Mouse (Mus musculus): ENCODE data around the gene Kif26b. TPM values are rescaled to one million over a fixed set of nuclear protein-coding genes. Genes with fewer than 3 reads are reported as not detected.

The Kif26b gene
- polyA plus RNA-seq, 1 experiment: 0.85 TPM

DNA sequence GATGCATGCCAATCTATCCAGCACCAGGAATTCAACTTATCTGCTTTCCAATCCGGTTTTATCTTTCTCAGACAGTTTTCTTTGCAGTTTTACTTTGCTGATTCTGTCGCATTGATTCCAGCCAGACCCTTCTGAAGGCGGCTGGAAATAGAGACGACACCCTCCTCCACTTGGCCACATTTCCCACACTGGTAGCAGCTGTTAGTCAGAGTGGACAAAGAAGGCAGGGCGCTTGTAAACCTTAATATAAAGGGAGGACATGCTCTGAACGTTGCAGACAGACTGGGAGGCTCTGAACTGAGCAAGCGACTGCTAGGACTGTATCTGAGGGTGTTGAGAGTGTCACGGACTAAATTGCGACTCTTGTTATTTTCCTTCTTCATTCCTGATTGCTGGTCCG, 11.3 kb downstream of the Kif26b start:
- no peak for DNase-seq (ENCODE audit: low read depth)

DNA sequence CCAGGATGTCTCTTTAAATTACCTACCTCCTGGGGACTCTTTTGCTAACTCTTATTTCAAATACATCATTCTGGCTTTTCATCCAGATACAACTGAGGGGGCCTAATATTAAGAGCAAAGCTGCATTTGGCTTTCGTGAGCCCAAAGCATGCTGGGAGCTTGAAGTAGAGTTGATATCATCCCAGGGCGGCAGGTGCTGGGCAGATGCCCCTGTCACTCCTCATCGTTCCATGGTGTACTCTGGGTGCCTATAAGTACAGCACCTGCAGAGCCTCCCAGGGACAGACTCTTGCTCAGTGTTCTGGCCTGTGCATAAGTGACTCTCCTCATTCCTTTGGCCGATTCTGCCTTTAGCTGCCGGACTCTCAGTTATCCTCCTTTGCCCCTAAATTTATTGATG, 13.5 kb downstream of the Kif26b start:
- no peak for DNase-seq (ENCODE audit: low read depth)

DNA sequence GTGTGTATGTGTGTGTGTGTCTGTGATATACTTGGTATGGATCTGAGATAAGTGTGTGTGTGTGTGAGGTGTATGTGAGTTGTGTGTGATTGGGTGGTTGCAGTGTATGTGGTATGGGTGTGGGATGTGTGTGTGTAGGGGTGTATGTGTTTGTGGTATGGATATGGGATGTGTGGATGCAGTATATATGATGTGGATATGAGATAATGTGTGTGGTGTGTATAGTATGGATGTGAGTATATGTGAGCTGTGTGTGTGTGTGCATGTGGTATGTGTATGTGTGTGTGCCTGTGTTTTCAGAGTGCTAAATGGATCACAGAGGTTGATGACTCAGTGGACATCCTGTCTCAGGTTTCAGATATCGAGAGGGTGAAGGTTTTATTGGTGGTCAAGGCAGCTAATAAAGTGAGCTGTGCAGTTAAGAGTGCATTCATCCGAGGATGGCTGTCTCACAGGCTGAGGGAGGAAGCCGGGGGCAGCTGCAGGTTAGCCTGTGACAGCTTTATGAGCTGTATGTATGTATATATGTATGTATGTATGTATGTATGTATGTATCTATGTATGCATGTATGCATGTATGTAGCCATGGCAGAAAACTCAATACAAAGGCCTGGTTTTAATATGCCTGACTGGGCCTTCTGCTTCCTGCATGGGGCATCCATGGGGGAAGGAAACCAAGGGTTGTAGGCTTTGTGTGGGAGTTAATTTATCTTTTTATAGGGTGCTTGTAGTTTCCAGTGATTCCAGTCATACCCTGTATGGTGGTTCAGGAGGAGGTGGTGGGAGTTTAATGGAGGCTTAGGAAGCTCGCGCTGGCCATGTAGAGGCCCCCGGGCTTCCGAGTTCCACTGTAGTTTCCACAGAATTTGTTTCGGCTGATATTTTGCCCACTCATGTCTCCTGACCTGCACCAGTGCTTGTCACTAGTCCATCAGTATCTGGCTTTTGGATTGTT, 14.3 kb downstream of the Kif26b start:
- DNase-seq (ENCODE audit: low read depth): no peak

DNA sequence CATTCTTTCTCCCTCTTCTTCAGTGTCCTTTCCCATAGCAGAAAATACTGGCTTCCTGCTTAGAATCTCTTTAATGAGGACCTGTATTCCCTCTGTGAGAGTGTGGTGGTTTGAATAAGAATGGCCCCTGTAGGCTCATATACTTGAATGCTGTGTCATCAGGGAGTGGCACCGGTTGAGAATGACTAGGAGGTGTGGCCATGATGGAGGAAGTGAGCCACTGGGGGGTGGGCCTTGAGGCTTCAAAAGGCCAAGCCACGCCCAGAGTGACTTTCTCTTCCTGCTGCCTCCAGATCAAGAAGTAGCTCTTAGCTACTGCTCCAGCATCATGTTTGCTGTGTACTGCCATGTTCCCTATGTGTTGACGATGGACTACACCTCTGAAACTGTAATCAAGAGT, 15.7 kb downstream of the Kif26b start:
- no peak for DNase-seq (ENCODE audit: low read depth)

DNA sequence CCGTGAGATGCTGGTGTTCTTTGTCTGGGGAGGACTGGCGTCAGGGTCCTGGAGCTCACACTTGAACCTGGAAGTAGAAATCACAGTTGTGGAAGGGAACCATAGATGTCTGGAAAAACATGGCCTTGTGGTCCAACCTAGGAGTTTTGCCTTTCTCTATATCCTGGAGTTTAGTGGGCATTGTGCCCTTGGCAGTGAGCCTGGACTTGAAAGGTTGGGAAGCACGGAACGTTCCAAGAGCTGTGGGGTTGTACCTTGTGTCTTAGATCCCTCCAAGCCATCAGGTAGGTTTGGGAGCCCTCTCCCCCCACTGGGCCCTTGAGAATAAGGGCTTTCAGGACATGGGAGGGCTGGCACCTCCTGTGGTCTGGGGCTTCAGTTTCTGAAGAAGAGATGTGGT, 20.7 kb downstream of the Kif26b start:
- no peak for DNase-seq (ENCODE audit: low read depth)

DNA sequence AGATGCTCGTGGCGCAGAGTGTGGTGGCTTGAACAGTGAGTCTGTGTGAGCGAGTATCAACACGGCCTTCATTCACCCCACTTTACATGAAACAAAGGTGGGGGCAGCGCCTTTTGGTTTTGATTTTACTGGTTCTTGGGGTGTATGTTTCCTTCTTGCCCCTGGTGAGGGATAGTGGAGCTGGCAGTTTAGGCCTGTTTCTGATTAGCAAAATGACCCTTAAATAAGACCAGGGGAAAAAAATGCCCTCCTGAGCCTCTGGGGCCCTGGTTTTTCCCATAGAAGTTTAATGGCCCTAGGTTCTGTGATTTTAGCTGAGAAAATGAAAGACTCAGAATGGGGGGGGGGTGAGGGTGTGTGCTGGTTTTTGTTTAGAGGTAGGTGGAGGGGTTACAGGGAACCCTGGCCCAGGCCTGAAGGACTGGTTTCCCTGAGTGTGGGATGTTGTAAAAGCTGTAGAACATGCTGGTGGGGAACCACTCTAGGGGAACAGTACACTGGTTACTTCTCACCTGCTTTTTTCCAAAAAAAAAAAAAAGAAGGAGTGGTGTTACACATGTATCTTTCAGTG, 21.6 kb downstream of the Kif26b start:
- DNase-seq (ENCODE audit: low read depth): no peak

DNA sequence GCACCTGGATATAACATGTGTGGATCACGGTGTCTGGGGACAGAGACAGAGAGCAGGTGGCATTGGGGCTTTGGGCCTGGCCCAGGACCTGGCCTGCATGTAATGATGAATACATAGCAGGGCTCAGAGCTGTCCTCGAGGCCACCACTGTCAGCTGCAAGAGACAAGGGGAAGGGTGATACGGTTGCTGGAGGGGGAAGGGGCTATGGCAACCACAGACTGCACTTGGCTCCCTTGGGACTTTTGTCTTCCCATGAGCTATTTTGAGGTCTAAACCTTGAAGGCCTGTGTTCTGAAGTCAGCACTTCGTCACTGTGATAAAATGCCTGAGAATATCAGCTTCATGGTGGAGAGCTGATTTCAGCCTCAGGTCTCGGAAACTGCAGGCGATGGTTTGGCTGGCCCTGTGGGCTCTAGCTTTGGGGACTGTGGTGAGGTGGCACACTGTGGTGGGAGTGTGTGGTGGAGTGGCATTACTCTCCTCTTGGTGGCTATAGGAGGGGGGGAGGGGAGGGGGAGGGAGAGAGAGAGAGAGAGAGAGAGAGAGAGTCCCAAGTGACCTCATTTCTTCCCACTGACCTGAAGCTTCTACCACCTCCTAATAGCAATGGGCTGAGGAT, 23.5 kb downstream of the Kif26b start:
- no peak for DNase-seq (ENCODE audit: low read depth)

DNA sequence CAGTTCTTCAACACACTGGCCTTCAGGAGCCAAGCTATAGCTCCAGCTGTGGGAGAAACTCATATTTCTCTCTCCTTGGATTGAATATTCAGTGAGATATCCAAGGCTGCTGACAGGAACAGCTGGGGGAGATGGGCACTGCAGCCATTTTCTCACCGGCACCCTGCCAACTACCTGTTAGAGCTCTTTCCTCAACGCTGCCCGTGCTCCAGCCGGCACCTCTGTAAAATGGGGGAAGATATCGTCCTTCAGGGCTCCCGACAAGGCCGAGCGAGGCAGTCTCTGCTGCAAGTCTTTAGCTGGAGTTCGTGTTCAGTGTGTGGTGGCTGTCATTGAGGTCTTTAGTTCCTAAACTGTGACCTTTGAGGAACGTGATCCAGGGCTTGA, 24.0 kb downstream of the Kif26b start:
- no peak for DNase-seq (ENCODE audit: low read depth)

DNA sequence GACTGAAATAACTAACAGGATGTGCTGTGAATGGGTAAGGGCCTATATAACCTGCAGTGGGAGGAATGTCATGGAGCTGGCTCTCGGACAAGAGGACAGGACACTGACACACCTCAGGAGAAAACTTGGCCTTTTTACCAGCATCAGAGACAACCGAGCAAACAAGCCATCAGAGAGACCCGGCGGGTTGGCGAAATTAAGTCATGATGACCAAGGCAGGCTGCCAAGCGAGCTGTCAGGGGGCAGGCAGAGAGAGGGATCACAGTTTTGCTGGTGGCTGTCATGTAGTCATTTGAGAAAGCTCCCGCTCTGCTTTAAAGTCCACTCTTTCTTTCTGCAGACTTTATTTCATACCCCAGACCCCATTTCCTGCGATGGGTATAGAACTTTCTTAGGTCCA, 27.3 kb downstream of the Kif26b start:
- DNase-seq (ENCODE audit: low read depth): no peak

DNA sequence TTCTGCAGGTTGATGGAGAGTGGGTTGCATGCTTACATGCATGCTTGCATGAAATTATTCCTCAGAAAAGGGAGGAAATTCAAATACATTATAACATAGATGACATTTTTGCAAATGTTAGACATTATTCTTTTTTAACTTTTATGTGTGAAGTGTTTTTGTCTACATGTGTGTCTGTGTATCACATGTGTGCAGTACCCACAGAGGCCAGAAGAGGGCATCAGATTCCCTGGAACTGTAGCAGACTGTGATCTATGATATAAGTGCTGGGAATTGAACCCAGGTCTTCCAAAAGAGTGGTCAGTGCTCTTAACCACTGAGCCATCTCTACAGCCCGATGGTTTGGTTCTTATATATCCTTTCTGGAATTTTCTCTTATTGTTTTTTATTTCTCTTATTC, 31.1 kb downstream of the Kif26b start:
- DNase-seq (ENCODE audit: low read depth): no peak

DNA sequence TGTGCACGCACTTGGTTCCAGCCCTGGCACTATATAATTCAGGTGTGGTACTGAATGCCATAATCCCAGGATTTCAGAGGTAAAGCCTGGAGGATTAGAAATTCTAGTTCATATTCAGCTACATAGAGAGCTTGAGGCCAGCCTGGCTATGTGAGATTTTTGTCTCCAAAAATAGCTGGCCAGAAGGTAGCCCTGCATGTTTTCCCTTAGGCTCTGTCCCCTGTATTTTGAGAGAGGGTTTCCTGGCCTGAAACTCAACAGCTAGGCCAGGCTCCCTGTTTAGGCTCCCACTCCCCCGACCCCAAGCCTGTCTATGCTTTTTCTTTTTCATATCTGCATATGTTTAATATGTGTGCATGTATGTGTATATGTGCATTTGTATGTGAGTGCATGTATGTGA, 34.9 kb downstream of the Kif26b start:
- DNase-seq (ENCODE audit: low read depth): no peak

DNA sequence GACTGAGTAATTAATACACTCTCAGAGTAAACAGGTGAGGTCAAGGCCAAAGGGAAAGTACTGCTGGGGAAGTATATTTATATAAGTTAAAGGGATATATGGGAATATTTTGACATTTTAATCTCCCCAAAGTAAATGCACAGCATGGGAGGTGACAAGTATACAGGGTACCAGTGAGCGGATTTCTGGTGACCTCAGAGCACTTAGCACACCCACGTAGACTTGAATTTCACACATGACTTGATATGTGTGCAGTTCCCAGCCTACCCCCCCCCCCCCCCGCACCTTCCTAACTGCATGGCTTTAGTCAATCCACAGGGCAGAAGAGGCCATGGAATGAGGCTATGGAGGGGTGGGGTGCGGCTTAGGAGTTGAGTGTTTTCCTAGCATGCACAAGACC, 35.9 kb downstream of the Kif26b start:
- DNase-seq (ENCODE audit: low read depth): no peak

DNA sequence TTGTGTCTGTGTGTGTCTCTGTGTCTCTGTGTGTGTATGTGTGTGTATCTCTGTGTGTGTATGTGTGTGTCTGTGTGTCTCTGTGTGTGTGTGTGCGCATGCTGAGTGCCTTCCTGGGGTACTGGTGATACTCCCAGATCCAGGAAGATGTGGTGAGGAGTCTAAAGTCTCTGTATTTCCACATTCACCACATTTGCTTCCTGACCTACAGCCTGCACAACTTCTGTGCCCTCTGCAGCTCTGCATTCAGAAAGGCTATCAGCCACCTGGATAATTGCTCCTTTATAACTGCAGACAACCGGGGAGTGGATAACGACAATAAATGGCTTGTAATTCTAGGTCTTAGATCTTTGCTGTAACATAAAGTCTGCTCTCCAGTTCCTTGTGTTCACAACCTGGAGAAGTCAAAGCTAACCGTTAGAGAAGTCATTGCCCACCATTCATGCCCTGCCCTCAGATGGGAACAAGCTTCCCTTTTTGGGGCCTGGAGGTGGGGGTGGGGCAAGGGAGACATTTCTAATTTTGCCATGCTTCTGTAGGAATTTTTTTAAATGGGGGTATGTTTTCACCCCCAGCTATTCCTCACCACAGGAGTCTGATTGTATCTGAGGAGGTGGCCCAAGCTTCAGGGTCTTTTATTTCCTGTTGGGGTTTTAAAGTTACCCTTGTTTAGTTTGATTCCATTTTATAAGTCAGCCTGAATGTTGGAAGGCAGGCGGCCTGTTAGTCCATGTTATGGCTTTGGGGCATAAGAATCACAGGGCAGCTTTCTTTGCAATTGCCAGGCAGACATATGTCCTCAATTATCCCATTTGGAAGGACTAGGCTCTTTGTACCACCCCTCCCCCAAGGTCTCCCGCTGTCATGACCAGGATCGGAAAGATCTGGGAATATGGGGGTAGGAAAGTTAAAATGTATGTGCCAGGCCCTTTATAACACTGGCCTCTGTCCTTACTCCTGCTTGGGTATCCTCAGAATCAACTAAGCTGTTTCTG, 39.9 kb downstream of the Kif26b start:
- DNase-seq (ENCODE audit: low read depth): no peak

DNA sequence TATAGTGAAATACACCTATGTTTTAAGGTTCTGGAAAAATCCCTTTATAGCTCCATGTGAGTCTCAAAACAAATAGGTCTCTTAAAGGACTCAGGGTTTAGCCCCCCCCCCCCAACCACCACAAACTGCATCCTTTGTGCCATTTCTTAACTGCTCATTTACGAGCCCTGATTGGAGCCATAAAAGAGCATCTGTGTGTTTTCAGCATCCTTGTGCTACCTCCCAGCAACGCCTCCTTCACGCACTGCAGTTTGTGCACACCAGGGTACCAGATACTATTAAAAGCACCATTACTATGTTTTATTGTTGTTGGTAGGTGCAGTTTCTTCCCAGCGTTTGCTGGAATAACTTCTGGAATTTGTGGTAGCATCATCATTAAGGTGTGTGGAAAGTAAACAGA, 42.1 kb downstream of the Kif26b start:
- DNase-seq (ENCODE audit: low read depth): no peak

DNA sequence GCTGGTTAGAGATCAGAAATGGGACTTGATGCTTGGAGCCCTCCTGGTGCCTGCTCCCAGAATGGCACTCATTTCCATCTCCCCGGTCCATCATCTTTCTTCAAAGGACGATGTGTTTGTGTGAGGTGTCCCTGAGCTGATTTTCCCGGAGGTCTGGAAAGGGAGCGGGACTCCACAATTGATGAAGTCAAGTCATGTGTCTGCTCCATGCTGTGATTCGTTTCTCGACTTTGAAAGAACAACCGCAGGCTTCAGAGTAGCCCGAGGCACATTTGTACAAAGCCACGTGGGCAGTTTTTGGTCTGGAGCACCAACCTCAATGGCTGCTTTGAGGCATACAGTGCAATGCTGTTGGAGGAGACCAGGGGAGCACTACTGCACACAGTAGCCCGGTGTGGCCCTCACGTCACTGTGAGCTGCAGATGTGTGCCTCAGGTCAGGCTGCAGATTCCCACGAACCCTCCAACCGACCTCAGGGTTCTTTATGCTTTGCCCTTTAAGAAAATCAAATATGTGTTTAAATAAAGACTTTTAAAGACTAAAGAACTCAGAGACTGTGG, 43.0 kb downstream of the Kif26b start:
- DNase-seq (ENCODE audit: low read depth): no peak

DNA sequence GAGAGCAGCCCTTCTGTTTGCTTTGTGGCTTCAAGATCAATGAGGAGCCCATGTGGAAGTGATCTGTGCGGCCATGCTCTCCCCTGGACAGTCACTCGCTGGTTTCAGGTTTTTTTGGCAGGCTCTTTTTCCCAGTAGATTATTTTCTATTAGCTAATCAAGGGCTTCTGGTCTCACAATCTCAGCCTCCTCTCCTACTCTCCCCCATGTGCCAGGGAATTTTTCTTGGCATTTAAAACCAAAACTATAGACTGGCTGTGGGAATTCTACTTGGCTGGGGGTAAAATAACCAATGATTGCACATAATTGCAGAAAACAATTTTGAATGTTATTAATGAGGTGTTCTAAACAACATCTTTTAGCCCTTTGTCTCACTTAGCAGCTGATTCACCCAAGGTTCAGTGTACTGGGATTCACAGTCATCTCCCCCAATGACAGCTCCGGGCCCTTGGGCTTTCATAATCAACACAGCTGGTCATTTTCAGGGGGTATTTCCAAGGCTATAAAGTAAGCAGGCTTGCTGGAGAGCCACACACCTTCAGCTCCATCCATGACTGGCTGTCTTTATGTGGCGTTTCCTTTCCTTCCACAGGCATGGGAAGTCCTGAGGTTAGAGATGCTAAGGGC, 44.6 kb downstream of the Kif26b start:
- DNase-seq (ENCODE audit: low read depth): no peak

DNA sequence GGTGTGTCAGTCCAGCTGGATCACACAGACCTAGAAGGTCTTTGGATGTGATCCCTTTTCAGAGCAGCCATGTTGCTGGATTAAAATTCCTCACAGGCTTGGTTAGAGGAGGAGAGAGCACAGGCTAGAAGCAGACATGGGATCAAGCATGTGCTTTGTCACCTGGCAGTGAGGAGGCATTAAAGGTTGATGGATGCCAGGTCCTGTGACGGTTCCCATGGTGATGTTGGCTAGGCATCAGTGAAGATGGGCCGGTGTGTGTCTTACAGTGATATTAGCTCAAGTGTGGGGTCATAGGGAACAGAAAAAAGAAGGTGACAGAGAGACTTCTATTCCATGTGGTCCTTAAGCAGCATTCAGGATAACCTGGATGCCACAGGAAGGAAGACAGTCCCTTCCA, 46.8 kb downstream of the Kif26b start:
- DNase-seq (ENCODE audit: low read depth): no peak

DNA sequence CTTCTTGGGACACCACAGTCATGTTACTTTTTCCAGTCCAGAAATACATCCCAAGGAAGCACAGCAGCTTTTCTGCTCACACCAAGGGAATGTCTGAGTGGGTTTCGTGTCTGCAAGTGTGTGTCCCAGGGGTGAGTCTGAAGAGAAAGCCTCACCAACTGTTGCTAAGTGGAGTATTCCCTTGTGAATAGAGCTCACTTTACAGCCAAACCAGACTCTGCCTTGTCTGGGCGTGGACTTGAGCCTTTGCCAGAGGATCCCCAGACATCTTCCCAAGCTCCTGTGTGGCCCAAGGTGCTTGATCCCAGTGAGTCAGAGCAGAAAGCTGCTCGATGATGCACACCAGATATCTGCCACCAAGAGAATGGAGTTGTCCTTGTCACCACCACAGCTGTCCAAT, 48.0 kb downstream of the Kif26b start:
- DNase-seq (ENCODE audit: low read depth): no peak

DNA sequence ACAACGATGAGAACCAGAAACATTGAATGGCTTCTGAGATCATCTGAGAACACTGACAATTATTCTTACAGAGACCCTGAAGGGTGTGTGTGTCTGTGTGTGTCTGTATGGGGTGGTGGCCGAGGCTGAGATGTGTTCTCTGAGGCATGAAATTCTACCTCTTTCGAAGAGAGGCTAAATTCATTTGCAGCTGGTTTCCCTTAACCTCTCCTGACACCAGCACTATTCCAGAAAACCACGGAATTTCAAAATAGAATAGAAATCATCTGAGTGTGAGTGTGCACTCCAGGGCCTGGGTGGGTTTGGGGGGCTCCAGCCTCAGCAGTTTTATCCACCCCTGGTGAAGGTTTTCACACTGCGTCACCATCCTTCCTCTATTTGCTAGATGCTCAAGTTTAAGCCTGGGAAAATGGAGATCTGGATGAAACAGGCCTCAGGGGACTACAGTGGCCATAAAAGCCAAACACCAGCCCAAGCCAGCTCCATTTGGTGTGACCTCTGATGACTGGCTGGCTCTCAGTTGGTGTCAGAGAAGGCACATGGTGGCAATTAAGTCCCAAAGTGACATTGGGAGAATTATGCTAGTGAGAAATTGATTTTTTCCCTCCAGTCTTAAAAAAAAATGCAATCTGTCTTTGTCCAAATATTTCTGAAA, 56.6 kb downstream of the Kif26b start:
- no peak for DNase-seq (ENCODE audit: low read depth)

All from gonadal fat pad, adult 2 months (tissue).